Mouse (Mus musculus): ENCODE measurements around the gene Gm17359.

Gm17359 gene

GRCm38 (mm10) chr3:79349311-79349710 is 12.8 kb downstream of the Gm17359 start:
- DNase-seq (ENCODE audit: low spot score), result no peak

- DNase-seq (ENCODE audit: low spot score), result peak; percentile 74
Measured at GRCm38 (mm10) chr3:79358721-79359120, 22.3 kb downstream of the Gm17359 start.

- peak; percentile 44 for DNase-seq (ENCODE audit: low spot score)
Measured at GRCm38 (mm10) chr3:79360317-79361101, 24.0 kb downstream of the Gm17359 start.

GRCm38 (mm10) chr3:79366098-79366497 is 29.6 kb downstream of the Gm17359 start:
- no peak for DNase-seq (ENCODE audit: low spot score)

GRCm38 (mm10) chr3:79368306-79368705 is 31.8 kb downstream of the Gm17359 start:
- DNase-seq (ENCODE audit: low spot score), result no peak

- DNase-seq (ENCODE audit: low spot score), result no peak
Measured at GRCm38 (mm10) chr3:79370385-79370929, 34.0 kb downstream of the Gm17359 start.

GRCm38 (mm10) chr3:79371506-79372195 is 35.2 kb downstream of the Gm17359 start:
- DNase-seq (ENCODE audit: low spot score), result peak; percentile 58

GRCm38 (mm10) chr3:79373930-79374329 is 37.5 kb downstream of the Gm17359 start:
- DNase-seq (ENCODE audit: low spot score), result no peak

GRCm38 (mm10) chr3:79378086-79378485 is 41.6 kb downstream of the Gm17359 start:
- DNase-seq (ENCODE audit: low spot score), result no peak

- DNase-seq (ENCODE audit: low spot score), result no peak
Measured at GRCm38 (mm10) chr3:79379255-79379836, 42.9 kb downstream of the Gm17359 start.

GRCm38 (mm10) chr3:79379873-79380595 is 43.6 kb downstream of the Gm17359 start:
- DNase-seq (ENCODE audit: low spot score), result no peak

GRCm38 (mm10) chr3:79381398-79381797 is 44.9 kb downstream of the Gm17359 start:
- no peak for DNase-seq (ENCODE audit: low spot score)

GRCm38 (mm10) chr3:79385434-79386029 is 49.1 kb downstream of the Gm17359 start:
- no peak for DNase-seq (ENCODE audit: low spot score)

- no peak for DNase-seq (ENCODE audit: low spot score)
Measured at GRCm38 (mm10) chr3:79389081-79389480, 52.6 kb downstream of the Gm17359 start.

- no peak for DNase-seq (ENCODE audit: low spot score)
Measured at GRCm38 (mm10) chr3:79400552-79400951, 64.1 kb downstream of the Gm17359 start.

GRCm38 (mm10) chr3:79402056-79402455 is 65.6 kb downstream of the Gm17359 start:
- DNase-seq (ENCODE audit: low spot score), result no peak

- no peak for DNase-seq (ENCODE audit: low spot score)
Measured at GRCm38 (mm10) chr3:79408546-79408945, 72.1 kb downstream of the Gm17359 start.

GRCm38 (mm10) chr3:79409927-79410628 is 73.6 kb downstream of the Gm17359 start:
- peak; percentile 69 for DNase-seq (ENCODE audit: low spot score)

GRCm38 (mm10) chr3:79410629-79410995 is 74.2 kb downstream of the Gm17359 start:
- peak; percentile 78 for DNase-seq (ENCODE audit: low spot score)

GRCm38 (mm10) chr3:79411666-79412065 is 75.2 kb downstream of the Gm17359 start:
- no peak for DNase-seq (ENCODE audit: low spot score)

GRCm38 (mm10) chr3:79413492-79413891 is 77.0 kb downstream of the Gm17359 start:
- DNase-seq (ENCODE audit: low spot score), result no peak
